Mouse (Mus musculus): ENCODE measurements around the gene Fam20a. TPM values are rescaled to one million over a fixed set of nuclear protein-coding genes. Genes with fewer than 3 reads are reported as not detected.

The Fam20a gene
- polyA plus RNA-seq, 1 experiment, result 5.4 TPM

DNA sequence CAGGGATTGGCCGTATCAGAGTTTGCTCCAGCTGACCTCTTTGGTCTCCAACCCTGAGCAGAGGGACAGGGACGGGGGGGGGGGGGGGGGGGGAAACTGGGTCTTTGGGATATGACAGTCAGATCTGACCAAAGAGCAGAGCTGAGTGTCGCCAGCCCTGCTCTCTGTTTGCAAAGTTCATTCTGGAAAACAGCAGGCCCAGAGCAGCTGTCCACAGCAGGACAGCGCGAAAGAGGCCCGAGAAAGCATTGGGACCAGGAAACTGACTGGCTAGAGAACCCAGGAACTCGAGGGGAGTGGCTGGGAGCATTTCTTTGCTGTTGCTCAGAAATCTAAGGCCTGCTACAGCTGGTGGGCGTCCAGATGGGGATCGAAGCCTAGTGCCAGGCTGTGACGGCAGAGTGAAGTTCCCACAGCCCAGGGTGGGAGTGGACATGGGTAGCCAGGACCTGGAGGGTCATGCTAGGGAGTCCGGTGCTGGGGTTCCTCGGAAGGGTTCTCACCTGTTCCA is 1.2 kb downstream of the Fam20a start:
- TF ChIP-seq FOSL1 (IDR thresholded peaks at IDR 0.05; ENCODE audit: insufficient read depth, low read length, poor library complexity, severe bottlenecking), result no peak
- TF ChIP-seq CTCF (IDR thresholded peaks at IDR 0.05; ENCODE audit: control insufficient read depth, insufficient read depth, insufficient read length), result no peak
- no peak for TF ChIP-seq MYOD1 (IDR thresholded peaks at IDR 0.05; ENCODE audit: control insufficient read depth, insufficient read length, low read depth)
- TF ChIP-seq MYOG (IDR thresholded peaks at IDR 0.05; ENCODE audit: control insufficient read depth, extremely low read depth, insufficient read length), result no peak
- no peak for TF ChIP-seq CEBPB (IDR thresholded peaks at IDR 0.05; ENCODE audit: low read depth)
- TF ChIP-seq MAX (IDR thresholded peaks at IDR 0.05), result no peak
- no peaks in the 10 kb centered on the region for H3K27me3 ChIP-seq (ENCODE audit: control insufficient read depth, insufficient read depth, insufficient read length)
- no peaks in the 10 kb centered on the region for H3K36me3 ChIP-seq (ENCODE audit: control insufficient read depth, insufficient read depth)
- peak overlapping the region; percentile 35 for H3K4me3 ChIP-seq (ENCODE audit: insufficient read depth, poor library complexity, severe bottlenecking)
- H3K79me2 ChIP-seq (ENCODE audit: control insufficient read depth, insufficient read depth), result no peaks in the 10 kb centered on the region
- no peaks in the 10 kb centered on the region for H3K79me3 ChIP-seq (ENCODE audit: low read depth)
- H3ac ChIP-seq (ENCODE audit: control insufficient read depth, insufficient read length, low read depth), result peak overlapping the region; percentile 66

GRCm38 (mm10) chr11:109719399-109719798 is 2.7 kb downstream of the Fam20a start:
- Histone ChIP-seq H3K27me3 (ENCODE audit: control insufficient read depth, insufficient read depth, insufficient read length) (no peaks in the 10 kb centered on the region), H3K4me3 (ENCODE audit: insufficient read depth, poor library complexity, severe bottlenecking) (no peak overlapping the region), H3K36me3 (ENCODE audit: control insufficient read depth, insufficient read depth) (no peaks in the 10 kb centered on the region), H3K79me3 (ENCODE audit: low read depth) (no peaks in the 10 kb centered on the region), H3K79me2 (ENCODE audit: control insufficient read depth, insufficient read depth) (no peaks in the 10 kb centered on the region), H3ac (ENCODE audit: control insufficient read depth, insufficient read length, low read depth) (no peak overlapping the region)
- TF ChIP-seq FOSL1 (IDR thresholded peaks at IDR 0.05; ENCODE audit: insufficient read depth, low read length, poor library complexity, severe bottlenecking) (no peak), USF1 (IDR thresholded peaks at IDR 0.05; ENCODE audit: low read depth) (no peak), MYOG (IDR thresholded peaks at IDR 0.05; ENCODE audit: control insufficient read depth, extremely low read depth, insufficient read length) (no peak), CEBPB (IDR thresholded peaks at IDR 0.05; ENCODE audit: low read depth) (no peak), MYOD1 (IDR thresholded peaks at IDR 0.05; ENCODE audit: control insufficient read depth, insufficient read length, low read depth) (no peak)

DNA sequence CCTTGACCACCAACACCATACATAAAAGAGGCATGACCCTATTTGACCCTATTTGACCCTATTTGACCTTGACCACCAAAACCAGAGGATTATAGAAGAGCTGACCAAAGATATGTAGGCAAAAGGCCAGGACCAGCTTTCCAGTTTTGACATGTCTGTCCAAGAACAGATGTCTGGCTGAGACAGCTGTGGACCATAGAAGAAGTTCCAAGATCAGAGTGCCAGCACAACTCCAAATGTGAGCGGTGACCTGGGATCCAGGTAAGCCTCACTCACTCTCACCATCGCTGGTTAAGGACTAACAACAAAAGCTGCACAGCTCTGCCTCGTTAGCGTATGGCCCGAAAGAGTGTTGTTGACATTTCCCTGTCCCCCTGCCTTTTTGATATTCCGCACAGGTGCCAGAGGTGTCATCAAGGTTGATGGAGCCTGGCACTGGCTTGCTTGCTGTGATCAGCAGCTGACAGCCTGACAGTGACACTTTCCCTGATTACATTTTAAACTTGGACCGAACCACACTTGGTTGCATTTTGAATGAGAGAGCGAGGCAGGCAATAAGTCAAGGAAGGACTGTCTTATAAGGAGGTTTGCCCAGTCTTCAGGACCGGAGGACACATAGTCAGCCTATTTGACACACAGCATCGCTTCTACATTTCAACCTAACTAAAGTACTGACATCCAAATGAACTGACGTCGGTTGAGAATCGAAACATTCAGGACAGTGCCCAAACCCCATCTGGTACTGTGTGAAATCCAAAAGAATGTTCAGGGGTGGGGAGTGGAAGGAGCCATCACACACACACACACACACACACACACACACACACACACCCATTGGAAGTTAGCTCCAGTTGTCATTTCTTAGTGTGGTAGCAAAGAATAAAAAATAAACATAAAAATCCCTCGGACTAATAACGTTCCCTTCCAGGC is 3.8 kb downstream of the Fam20a start:
- Histone ChIP-seq H3K79me3 (ENCODE audit: low read depth) (no peaks in the 10 kb centered on the region), H3ac (ENCODE audit: control insufficient read depth, insufficient read length, low read depth) (no peak overlapping the region), H3K36me3 (ENCODE audit: control insufficient read depth, insufficient read depth) (no peaks in the 10 kb centered on the region), H3K4me3 (ENCODE audit: insufficient read depth, poor library complexity, severe bottlenecking) (no peak overlapping the region), H3K27me3 (ENCODE audit: control insufficient read depth, insufficient read depth, insufficient read length) (no peaks in the 10 kb centered on the region), H3K79me2 (ENCODE audit: control insufficient read depth, insufficient read depth) (no peaks in the 10 kb centered on the region)
- TF ChIP-seq MYOD1 (IDR thresholded peaks at IDR 0.05; ENCODE audit: control insufficient read depth, insufficient read length, low read depth), result no peak
- TF ChIP-seq FOSL1 (IDR thresholded peaks at IDR 0.05; ENCODE audit: insufficient read depth, low read length, poor library complexity, severe bottlenecking), result no peak
- no peak for TF ChIP-seq CEBPB (IDR thresholded peaks at IDR 0.05; ENCODE audit: low read depth)
- no peak for TF ChIP-seq MAX (IDR thresholded peaks at IDR 0.05)
- no peak for TF ChIP-seq USF1 (IDR thresholded peaks at IDR 0.05; ENCODE audit: low read depth)

DNA sequence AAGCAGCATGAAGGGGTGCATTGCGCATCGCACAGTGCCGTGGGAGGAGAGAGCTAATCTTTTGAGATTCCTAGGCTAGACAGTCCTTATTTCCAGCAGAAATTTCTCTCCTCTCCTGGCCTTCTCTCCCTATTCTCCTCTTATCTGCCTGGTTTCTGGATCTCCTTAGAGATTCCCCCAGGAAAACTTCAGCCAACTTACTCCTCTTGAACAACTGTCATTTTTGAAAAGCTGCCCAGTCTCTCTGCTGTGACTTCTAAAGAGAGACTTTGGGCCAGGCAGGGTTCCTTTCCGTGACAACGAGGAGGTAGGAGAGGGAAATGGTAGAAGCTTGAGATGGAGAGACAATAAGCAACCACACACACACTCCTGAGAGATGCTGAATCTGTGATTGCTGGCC is 4.6 kb downstream of the Fam20a start:
- Histone ChIP-seq H3K79me3 (ENCODE audit: low read depth) (no peaks in the 10 kb centered on the region), H3K4me3 (ENCODE audit: insufficient read depth, poor library complexity, severe bottlenecking) (no peak overlapping the region), H3ac (ENCODE audit: control insufficient read depth, insufficient read length, low read depth) (no peak overlapping the region), H3K79me2 (ENCODE audit: control insufficient read depth, insufficient read depth) (no peaks in the 10 kb centered on the region), H3K36me3 (ENCODE audit: control insufficient read depth, insufficient read depth) (no peaks in the 10 kb centered on the region), H3K27me3 (ENCODE audit: control insufficient read depth, insufficient read depth, insufficient read length) (no peaks in the 10 kb centered on the region)
- TF ChIP-seq CEBPB (IDR thresholded peaks at IDR 0.05; ENCODE audit: low read depth) (no peak), MYOD1 (IDR thresholded peaks at IDR 0.05; ENCODE audit: control insufficient read depth, insufficient read length, low read depth) (no peak), CTCF (IDR thresholded peaks at IDR 0.05; ENCODE audit: control insufficient read depth, insufficient read depth, insufficient read length) (no peak), MAX (IDR thresholded peaks at IDR 0.05) (no peak), USF1 (IDR thresholded peaks at IDR 0.05; ENCODE audit: low read depth) (no peak), MYOG (IDR thresholded peaks at IDR 0.05; ENCODE audit: control insufficient read depth, extremely low read depth, insufficient read length) (no peak), FOSL1 (IDR thresholded peaks at IDR 0.05; ENCODE audit: insufficient read depth, low read length, poor library complexity, severe bottlenecking) (no peak)

DNA sequence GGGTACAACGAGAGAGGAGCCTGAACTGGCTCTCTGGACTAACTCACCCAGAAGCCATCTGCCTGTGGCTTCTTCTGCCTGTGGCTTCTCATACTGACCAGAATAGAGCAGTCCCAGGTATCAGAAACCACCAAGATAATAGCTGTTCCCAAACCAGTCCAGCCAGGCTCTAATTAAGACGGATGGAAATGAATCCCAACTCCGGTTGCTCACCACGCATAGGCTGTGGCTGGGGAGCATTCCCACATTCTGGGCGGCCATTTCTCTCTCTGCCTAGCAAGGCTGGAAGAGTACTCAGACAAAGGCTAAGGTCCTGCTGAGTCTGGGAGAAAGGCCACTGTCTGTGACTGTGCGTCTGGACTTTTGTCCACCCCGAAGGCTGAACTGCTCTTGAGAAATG is 5.1 kb downstream of the Fam20a start:
- Histone ChIP-seq H3K4me3 (ENCODE audit: insufficient read depth, poor library complexity, severe bottlenecking) (no peak overlapping the region), H3ac (ENCODE audit: control insufficient read depth, insufficient read length, low read depth) (no peak overlapping the region), H3K36me3 (ENCODE audit: control insufficient read depth, insufficient read depth) (no peaks in the 10 kb centered on the region), H3K79me2 (ENCODE audit: control insufficient read depth, insufficient read depth) (no peaks in the 10 kb centered on the region), H3K79me3 (ENCODE audit: low read depth) (no peaks in the 10 kb centered on the region), H3K27me3 (ENCODE audit: control insufficient read depth, insufficient read depth, insufficient read length) (no peaks in the 10 kb centered on the region)
- TF ChIP-seq MAX (IDR thresholded peaks at IDR 0.05) (no peak), FOSL1 (IDR thresholded peaks at IDR 0.05; ENCODE audit: insufficient read depth, low read length, poor library complexity, severe bottlenecking) (no peak), CTCF (IDR thresholded peaks at IDR 0.05; ENCODE audit: control insufficient read depth, insufficient read depth, insufficient read length) (no peak), USF1 (IDR thresholded peaks at IDR 0.05; ENCODE audit: low read depth) (no peak), CEBPB (IDR thresholded peaks at IDR 0.05; ENCODE audit: low read depth) (no peak), MYOG (IDR thresholded peaks at IDR 0.05; ENCODE audit: control insufficient read depth, extremely low read depth, insufficient read length) (no peak), MYOD1 (IDR thresholded peaks at IDR 0.05; ENCODE audit: control insufficient read depth, insufficient read length, low read depth) (no peak)

Measured in C2C12 (cell line).